ENCODE assay signal across 8 mouse cellular contexts in genomic region chr5:115193226-115193625, GRCm38 (mm10). TPM values are rescaled to one million over a fixed set of nuclear protein-coding genes. Genes with fewer than 3 reads are reported as not detected.
DNase-seq lines count a peak whose midpoint lies in the region; ATAC-seq and TF ChIP-seq lines count a peak whose summit lies in the region.

No protein-coding gene starts in this region.

- DNase-seq in right cerebral cortex, adult 18-20 months: peak; percentile 69
- DNase-seq in right cerebral cortex, postnatal 36 days (ENCODE audit: low spot score in 2 of 2): no peak
- peak; percentile 61 for DNase-seq in embryo, embryonic 10 days (ENCODE audit: low spot score)
- peak; percentile 77 for DNase-seq in kidney, adult 9 months
- DNase-seq in urinary bladder, postnatal 14 days (ENCODE audit: low spot score): peak; percentile 66

- no peak for TF ChIP-seq CTCF in olfactory bulb, adult 2 months (IDR thresholded peaks at IDR 0.05; ENCODE audit: insufficient read depth, low read depth, low read length)

- no peak for TF ChIP-seq POLR2A in olfactory bulb, adult 2 months (IDR thresholded peaks at IDR 0.05; ENCODE audit: insufficient read depth, low read depth, low read length)

- WGBS in heart, embryonic 11.5 days (ENCODE audit: insufficient replicate concordance): under 1% methylated on average over 29 of the region's 34 CpGs
- 2% methylated on average over 30 of the region's 34 CpGs for WGBS in lung, embryonic 16.5 days
- WGBS in olfactory bulb, adult 2 months: 1% methylated on average over 34 of the region's 34 CpGs

- no peak overlapping the region for H3K9ac ChIP-seq in heart, embryonic 11.5 days (ENCODE audit: low read depth, low read length)
- H3K9ac ChIP-seq in lung, embryonic 16.5 days (ENCODE audit: low read length): peak overlapping the region; percentile 49

- H3K27me3 ChIP-seq in heart, embryonic 11.5 days (ENCODE audit: control insufficient read depth, insufficient read depth, low read length): peaks cover 62% of the 10 kb centered on the region
- peaks cover 52% of the 10 kb centered on the region for H3K27me3 ChIP-seq in lung, embryonic 16.5 days (ENCODE audit: control insufficient read depth, insufficient read depth, low read depth, low read length)

- ATAC-seq in heart, embryonic 11.5 days (replicated peaks; ENCODE audit: insufficient number of reproducible peaks, low FRiP score, low TSS enrichment): no peak
- ATAC-seq in lung, embryonic 16.5 days (ENCODE audit: low read depth): peak; percentile 45; the same call in 1 of the 2 replicates

- H3K9me3 ChIP-seq in heart, embryonic 11.5 days (replicated peaks; ENCODE audit: control insufficient read depth, low read length): no peaks in the 10 kb centered on the region
- no peaks in the 10 kb centered on the region for H3K9me3 ChIP-seq in lung, embryonic 16.5 days (ENCODE audit: control insufficient read depth, low read length)

- no peaks in the 10 kb centered on the region for H3K36me3 ChIP-seq in heart, embryonic 11.5 days (ENCODE audit: control insufficient read depth, insufficient read depth, low read length)
- no peaks in the 10 kb centered on the region for H3K36me3 ChIP-seq in lung, embryonic 16.5 days (ENCODE audit: control insufficient read depth, insufficient read depth, low read length)

- peak overlapping the region; percentile 85 for H3K4me2 ChIP-seq in heart, embryonic 11.5 days
- H3K4me2 ChIP-seq in lung, embryonic 16.5 days (ENCODE audit: low read depth, low read length): peak overlapping the region; percentile 100

- H3K4me1 ChIP-seq in heart, embryonic 11.5 days (ENCODE audit: control insufficient read depth, insufficient read depth, low read length): peaks cover 15% of the 10 kb centered on the region
- peaks cover 17% of the 10 kb centered on the region for H3K4me1 ChIP-seq in lung, embryonic 16.5 days (replicated peaks; ENCODE audit: control insufficient read depth, insufficient read depth, low read length)
- H3K4me1 ChIP-seq in olfactory bulb, adult 2 months (ENCODE audit: control insufficient read depth, insufficient read depth, low read length): peaks cover 20% of the 10 kb centered on the region

- peak overlapping the region; percentile 59 for H3K4me3 ChIP-seq in heart, embryonic 11.5 days (ENCODE audit: low read depth, low read length)
- peak overlapping the region; percentile 62 for H3K4me3 ChIP-seq in lung, embryonic 16.5 days (ENCODE audit: low read length)
- H3K4me3 ChIP-seq in olfactory bulb, adult 2 months (ENCODE audit: insufficient read depth, low read depth, low read length): peak overlapping the region; percentile 73

- H3K27ac ChIP-seq in heart, embryonic 11.5 days (ENCODE audit: low read depth, low read length): no peak overlapping the region
- no peak overlapping the region for H3K27ac ChIP-seq in lung, embryonic 16.5 days (ENCODE audit: low read length)
- no peak overlapping the region for H3K27ac ChIP-seq in olfactory bulb, adult 2 months (ENCODE audit: insufficient read depth, low read depth, low read length)

RNA-seq across cellular contexts. Expression of gene Cabp1, which starts 1.0 kb away (rescaled TPM):
- polyA plus RNA-seq in heart, embryonic 11.5 days (2014; fragmentation: Nextera tagmentation; extraction: Ambion mirVana): 0.63 and 1.3 TPM in 2 replicates
- 1.3 and 1.6 TPM in 2 replicates for polyA plus RNA-seq in lung, embryonic 16.5 days (2015; fragmentation: Nextera tagmentation; extraction: Ambion mirVana)
- polyA plus RNA-seq in olfactory bulb, adult 2 months (2012; ENCODE audit: insufficient read depth, insufficient read length, low replicate concordance, missing spikeins): not detected in 2 replicates

RNA-seq across cellular contexts. Expression of gene Mlec, which starts 35.2 kb away (rescaled TPM):
- polyA plus RNA-seq in heart, embryonic 11.5 days (2014; fragmentation: Nextera tagmentation; extraction: Ambion mirVana): 68.9 and 77.8 TPM in 2 replicates
- polyA plus RNA-seq in lung, embryonic 16.5 days (2015; fragmentation: Nextera tagmentation; extraction: Ambion mirVana): 58.9 and 62.1 TPM in 2 replicates
- 76.8 TPM in 1 of 2 replicates, not detected in the other for polyA plus RNA-seq in olfactory bulb, adult 2 months (2012; ENCODE audit: insufficient read depth, insufficient read length, low replicate concordance, missing spikeins)

RNA-seq across cellular contexts. Expression of gene Pop5, which starts 42.4 kb away (rescaled TPM):
- polyA plus RNA-seq in heart, embryonic 11.5 days (2014; fragmentation: Nextera tagmentation; extraction: Ambion mirVana): 86.9 and 90.6 TPM in 2 replicates
- 97.6 and 109 TPM in 2 replicates for polyA plus RNA-seq in lung, embryonic 16.5 days (2015; fragmentation: Nextera tagmentation; extraction: Ambion mirVana)
- polyA plus RNA-seq in olfactory bulb, adult 2 months (2012; ENCODE audit: insufficient read depth, insufficient read length, low replicate concordance, missing spikeins): not detected in 2 replicates

RNA-seq across cellular contexts. Expression of gene Unc119b, which starts 58.5 kb away (rescaled TPM):
- polyA plus RNA-seq in heart, embryonic 11.5 days (2014; fragmentation: Nextera tagmentation; extraction: Ambion mirVana): 18.9 and 21.6 TPM in 2 replicates
- polyA plus RNA-seq in lung, embryonic 16.5 days (2015; fragmentation: Nextera tagmentation; extraction: Ambion mirVana): 34.3 and 35.2 TPM in 2 replicates
- polyA plus RNA-seq in olfactory bulb, adult 2 months (2012; ENCODE audit: insufficient read depth, insufficient read length, low replicate concordance, missing spikeins): not detected in 2 replicates

Comparison
In these comparisons a context has a peak if more than half of its experiments do, and no peak if none do; other contexts are left out.
1. DNase-seq: peak in right cerebral cortex, adult 18-20 months (single experiment), embryo, embryonic 10 days (single experiment), kidney, adult 9 months (single experiment) and urinary bladder, postnatal 14 days (single experiment); none in right cerebral cortex, postnatal 36 days (0 of 2).
2. RNA of gene Pop5, which starts 42.4 kb away (polyA plus RNA-seq): 97.6 to 109 TPM in lung, embryonic 16.5 days and 86.9 to 90.6 TPM in heart, embryonic 11.5 days; not detected in olfactory bulb, adult 2 months; every median in the first group is over 10 times any median in the second.
3. Peak in every context shown above with its lines, with median percentiles within 50 percentile points of each other: H3K4me3 ChIP-seq.